Mouse (Mus musculus): Measurements from ENCODE around the gene Car5a.

Car5a gene

GRCm38 (mm10) chr8:121907587-121908248 is 37.0 kb downstream of the Car5a start, which contains the start of gene Slc7a5:
Slc7a5 (minus strand) TSS chr8:121907694.
- in situ Hi-C loops (cut with MboI, MseI): no loop called here

- in situ Hi-C loops (cut with MboI, MseI): no loop called here
Measured at GRCm38 (mm10) chr8:121906542-121907512, 37.9 kb downstream of the Car5a start.

- in situ Hi-C loops (cut with MboI, MseI): no loop called here
Measured at GRCm38 (mm10) chr8:121905864-121906263, 38.8 kb downstream of the Car5a start.

GRCm38 (mm10) chr8:121905420-121905819 is 39.3 kb downstream of the Car5a start:
- in situ Hi-C loops (cut with MboI, MseI): no loop called here

- in situ Hi-C loops (cut with MboI, MseI): loop anchor here (5.0 kb wide), 1 partner anchor 53 kb away; no protein-coding TSS in a partner anchor
Measured at GRCm38 (mm10) chr8:121904999-121905398, 39.7 kb downstream of the Car5a start.

GRCm38 (mm10) chr8:121903977-121904376 is 40.7 kb downstream of the Car5a start:
- in situ Hi-C loops (cut with MboI, MseI): loop anchor here (5.0 kb wide), 1 partner anchor 52 kb away; no protein-coding TSS in a partner anchor

GRCm38 (mm10) chr8:121901498-121902236 is 43.0 kb downstream of the Car5a start:
- in situ Hi-C loops (cut with MboI, MseI): loop anchor here (5.0 kb wide), 1 partner anchor 49 kb away; no protein-coding TSS in a partner anchor

- in situ Hi-C loops (cut with MboI, MseI): loop anchor here (5.0 kb wide), 1 partner anchor 47 kb away; no protein-coding TSS in a partner anchor
Measured at GRCm38 (mm10) chr8:121899180-121900044, 45.3 kb downstream of the Car5a start.

GRCm38 (mm10) chr8:121898401-121898931 is 46.2 kb downstream of the Car5a start:
- in situ Hi-C loops (cut with MboI, MseI): no loop called here

- in situ Hi-C loops (cut with MboI, MseI): no loop called here
Measured at GRCm38 (mm10) chr8:121897871-121898381, 46.8 kb downstream of the Car5a start.

- in situ Hi-C loops (cut with MboI, MseI): no loop called here
Measured at GRCm38 (mm10) chr8:121897205-121897604, 47.5 kb downstream of the Car5a start.

- in situ Hi-C loops (cut with MboI, MseI): no loop called here
Measured at GRCm38 (mm10) chr8:121896476-121897145, 48.1 kb downstream of the Car5a start.

- in situ Hi-C loops (cut with MboI, MseI): no loop called here
Measured at GRCm38 (mm10) chr8:121895910-121896309, 48.8 kb downstream of the Car5a start.

GRCm38 (mm10) chr8:121892875-121893274 is 51.8 kb downstream of the Car5a start:
- in situ Hi-C loops (cut with MboI, MseI): no loop called here

- in situ Hi-C loops (cut with MboI, MseI): loop anchor here (10.0 kb wide), 1 partner anchor 235 kb away; no protein-coding TSS in a partner anchor
Measured at GRCm38 (mm10) chr8:121889810-121890785, 54.6 kb downstream of the Car5a start.

- in situ Hi-C loops (cut with MboI, MseI): loop anchor here (10.0 kb wide), 1 partner anchor 235 kb away; no protein-coding TSS in a partner anchor
Measured at GRCm38 (mm10) chr8:121889317-121889716, 55.4 kb downstream of the Car5a start.

GRCm38 (mm10) chr8:121887547-121887946 is 57.2 kb downstream of the Car5a start:
- in situ Hi-C loops (cut with MboI, MseI): loop anchor here (10.0 kb wide), 1 partner anchor 237 kb away; no protein-coding TSS in a partner anchor

- in situ Hi-C loops (cut with MboI, MseI): loop anchor here (10.0 kb wide), 1 partner anchor 239 kb away; no protein-coding TSS in a partner anchor
Measured at GRCm38 (mm10) chr8:121885433-121885832, 59.3 kb downstream of the Car5a start.
